Mouse (Mus musculus): ENCODE measurements around the gene Gm21409. TPM values are rescaled to one million over a fixed set of nuclear protein-coding genes. Genes with fewer than 3 reads are reported as not detected.

Gm21409 gene
- total RNA-seq (2023): not detected

DNA sequence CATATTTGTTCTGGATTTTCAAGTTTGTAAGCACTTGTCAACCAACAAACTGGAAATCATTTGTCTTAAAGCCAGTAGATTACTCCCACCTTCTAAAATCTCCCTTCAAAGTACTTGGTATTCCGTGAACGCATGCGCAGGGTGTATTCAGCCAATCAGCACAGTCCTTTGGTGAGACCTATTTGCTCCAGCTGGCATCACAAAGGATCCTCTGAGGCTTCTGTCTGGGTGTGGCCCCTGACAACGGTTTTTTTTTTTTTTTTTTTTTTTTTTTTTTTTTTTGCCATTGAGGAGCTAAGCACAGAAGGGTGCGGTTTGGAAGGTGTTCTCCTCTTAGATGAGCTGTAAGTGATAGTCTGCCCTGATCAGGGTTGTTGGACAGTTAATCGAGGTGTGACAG is at the start of gene Gm21409:
Gene Gm21409 (plus strand): TSS at position 301 of the 400 bp plus-strand sequence.

Other genes starting within 250 kb of the Gm21409 start
- not detected for gene Gm21394, start 181.8 kb upstream of the Gm21409 start, total RNA-seq (2023)